Mouse (Mus musculus) kidney, embryonic 16.5 days (tissue): ENCODE data around the gene Rsc1a1. TPM values are rescaled to one million over a fixed set of nuclear protein-coding genes. Genes with fewer than 3 reads are reported as not detected.

Experiments
- polyA plus RNA-seq: library from polyadenylated mRNA; unstranded; fragments of >200 nt; fragmentation: Nextera tagmentation; extraction: Ambion mirVana; gene quantifications from 2 replicates; pipeline ENCODE4 v1.2.1, GENCODE M21; 2015

The Rsc1a1 gene
- polyA plus RNA-seq, 1 experiment from 2014 or later, result not detected

Other genes starting within 250 kb of the Rsc1a1 start
- gene Srarp, start 249.5 kb downstream of the Rsc1a1 start, polyA plus RNA-seq, result not detected in 2 replicates
- gene Zbtb17, start 240.9 kb downstream of the Rsc1a1 start, polyA plus RNA-seq, result 41.7 and 43.1 TPM in 2 replicates
- gene Spen, start 147.0 kb downstream of the Rsc1a1 start, polyA plus RNA-seq, result 9.3 and 10.5 TPM in 2 replicates
- gene Fblim1, start 79.5 kb downstream of the Rsc1a1 start, polyA plus RNA-seq, result 76.4 and 85.2 TPM in 2 replicates
- gene Tmem82, start 67.0 kb downstream of the Rsc1a1 start, polyA plus RNA-seq, result 4.3 and 5.4 TPM in 2 replicates
- gene Slc25a34, start 61.8 kb downstream of the Rsc1a1 start, polyA plus RNA-seq, result 0.54 and 0.69 TPM in 2 replicates
- 6.4 TPM in 2 replicates for gene Plekhm2, start 20.7 kb downstream of the Rsc1a1 start, polyA plus RNA-seq
- 19.1 and 20.9 TPM in 2 replicates for gene Ddi2, start 37.8 kb upstream of the Rsc1a1 start, polyA plus RNA-seq
- gene Agmat, start 61.1 kb upstream of the Rsc1a1 start, polyA plus RNA-seq, result 1.7 and 2.0 TPM in 2 replicates
- gene Dnajc16, start 105.3 kb upstream of the Rsc1a1 start, polyA plus RNA-seq, result 5.4 and 5.8 TPM in 2 replicates
- gene Casp9, start 108.0 kb upstream of the Rsc1a1 start, polyA plus RNA-seq, result 30.2 and 31.8 TPM in 2 replicates
- gene Cela2a, start 140.6 kb upstream of the Rsc1a1 start, polyA plus RNA-seq, result 0.17 TPM in 1 of 2 replicates, not detected in the other
- not detected in 2 replicates for gene Ctrc, start 160.8 kb upstream of the Rsc1a1 start, polyA plus RNA-seq
- 58.5 and 62.4 TPM in 2 replicates for gene Efhd2, start 189.3 kb upstream of the Rsc1a1 start, polyA plus RNA-seq